Mouse (Mus musculus) heart, adult 8-10 months (tissue): ENCODE measurements at regions not wholly inside any gene's neighbourhood (a gene's known extent, or its start where the extent isn't known, plus 50 kb on each side); places are given as distances from the start of the nearest gene placed in this dataset.
"Not testable (repeated sequence)": the region's sequence is repeated elsewhere in the genome, so short reads cannot be mapped to it uniquely, and the experiment has no call there.

Source experiments
- DNase-seq: peaks from one replicate; pipeline ENCODE4 v3.0.0; 2022; ENCODE audit warnings: low spot score

- no peak for DNase-seq
These were observed 406.7 kb upstream of the Slc39a10 start for GRCm38 (mm10) chr1:47299311-47299710.

- no peak for DNase-seq
These were observed 393.0 kb upstream of the Slc39a10 start for GRCm38 (mm10) chr1:47285639-47286038.

DNA sequence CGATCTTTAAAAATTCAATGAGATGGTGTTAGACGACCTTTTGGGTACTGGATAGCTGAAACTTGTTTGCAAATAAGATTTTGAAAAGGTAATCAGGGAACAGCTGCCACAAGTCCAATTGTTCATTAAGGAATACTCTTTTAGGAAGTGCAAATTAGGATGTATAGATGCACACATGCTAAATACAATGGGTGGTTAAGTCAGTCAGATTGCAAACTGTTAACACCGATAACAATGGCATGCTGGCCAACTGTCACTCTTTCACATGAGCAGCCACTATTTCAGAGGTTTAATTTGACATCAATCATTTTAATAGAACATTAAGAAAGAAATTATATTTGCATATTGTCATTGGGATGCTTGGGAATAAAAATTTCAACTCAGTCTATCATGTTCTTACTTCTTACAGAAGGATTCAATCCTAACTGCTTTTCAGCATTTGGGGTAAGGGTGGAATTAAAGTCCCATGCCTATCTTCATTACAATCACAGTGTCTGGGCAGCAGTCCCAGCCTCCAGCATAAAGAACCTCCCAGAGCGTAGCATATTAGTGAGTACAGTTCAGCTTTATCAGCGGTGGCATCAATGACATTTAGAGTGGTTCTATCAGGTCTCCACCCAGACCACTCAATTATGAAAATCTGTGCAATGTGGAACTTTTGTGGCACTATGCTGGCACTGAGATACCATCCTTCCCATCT lies 385.8 kb upstream of the Slc39a10 start:
- no peak for DNase-seq

DNA sequence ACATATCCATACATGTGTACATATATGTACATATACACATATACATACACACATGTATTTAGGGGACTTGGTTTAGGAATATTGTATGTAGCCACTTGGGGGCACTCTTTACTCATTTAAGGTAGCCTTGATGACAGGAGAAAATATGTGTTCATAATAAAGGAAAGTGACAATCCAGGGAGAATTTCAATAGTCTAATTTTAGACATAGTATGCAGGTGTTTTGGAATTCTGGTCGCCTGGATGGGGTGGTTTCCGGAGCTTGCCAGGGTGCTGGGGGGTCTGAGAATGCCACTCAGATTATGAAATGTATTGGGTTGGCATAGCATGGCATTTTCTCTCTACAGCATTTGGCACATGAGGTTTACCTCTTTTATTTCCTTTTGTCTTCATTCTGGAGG lies 385.2 kb upstream of the Slc39a10 start:
- no peak for DNase-seq

DNA sequence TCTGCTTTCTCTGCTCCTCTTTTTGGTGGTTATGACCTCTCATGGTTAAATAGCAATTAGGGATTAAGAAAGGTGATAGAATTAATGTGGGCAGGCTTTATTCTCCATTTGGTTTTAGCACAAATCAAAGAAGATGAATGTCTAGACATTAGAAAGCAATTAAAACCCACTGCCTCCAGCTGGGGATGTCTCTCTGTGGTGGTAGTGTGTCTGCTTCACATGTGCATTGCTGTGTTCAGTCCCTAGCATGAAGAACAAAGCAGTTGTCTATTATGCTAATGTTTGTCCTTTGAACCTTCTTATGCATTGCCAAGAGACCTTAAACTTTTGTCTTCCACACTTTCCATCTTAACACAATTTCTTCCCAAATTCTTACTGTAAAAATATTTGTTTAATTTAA lies 379.5 kb upstream of the Slc39a10 start:
- no peak for DNase-seq

DNA sequence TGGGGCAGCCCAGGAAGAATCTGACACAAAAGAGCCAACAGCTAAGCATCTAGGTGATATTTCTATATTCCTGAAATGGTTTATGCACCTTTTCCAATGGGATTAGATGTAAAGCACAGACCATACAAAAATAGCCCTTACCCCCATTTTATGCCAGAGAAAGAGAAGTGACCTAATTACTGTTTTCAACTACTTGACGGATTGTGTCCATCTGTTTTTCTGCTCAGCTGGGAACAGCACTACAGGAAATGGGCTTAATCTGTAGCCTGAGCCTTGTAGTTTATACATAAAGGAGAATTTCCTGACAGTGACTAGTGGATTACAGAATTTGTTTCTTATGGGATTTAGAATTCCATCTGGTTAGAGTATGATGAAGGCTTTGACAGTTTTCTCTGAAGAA lies 371.0 kb upstream of the Slc39a10 start:
- no peak for DNase-seq

- DNase-seq = no peak
These were observed 369.0 kb upstream of the Slc39a10 start for GRCm38 (mm10) chr1:47261505-47262130.

- DNase-seq = not testable (repeated sequence)
These were observed 358.1 kb upstream of the Slc39a10 start for GRCm38 (mm10) chr1:47250706-47251105.

GRCm38 (mm10) chr1:47217088-47217487 lies 324.4 kb upstream of the Slc39a10 start:
- no peak for DNase-seq

DNA sequence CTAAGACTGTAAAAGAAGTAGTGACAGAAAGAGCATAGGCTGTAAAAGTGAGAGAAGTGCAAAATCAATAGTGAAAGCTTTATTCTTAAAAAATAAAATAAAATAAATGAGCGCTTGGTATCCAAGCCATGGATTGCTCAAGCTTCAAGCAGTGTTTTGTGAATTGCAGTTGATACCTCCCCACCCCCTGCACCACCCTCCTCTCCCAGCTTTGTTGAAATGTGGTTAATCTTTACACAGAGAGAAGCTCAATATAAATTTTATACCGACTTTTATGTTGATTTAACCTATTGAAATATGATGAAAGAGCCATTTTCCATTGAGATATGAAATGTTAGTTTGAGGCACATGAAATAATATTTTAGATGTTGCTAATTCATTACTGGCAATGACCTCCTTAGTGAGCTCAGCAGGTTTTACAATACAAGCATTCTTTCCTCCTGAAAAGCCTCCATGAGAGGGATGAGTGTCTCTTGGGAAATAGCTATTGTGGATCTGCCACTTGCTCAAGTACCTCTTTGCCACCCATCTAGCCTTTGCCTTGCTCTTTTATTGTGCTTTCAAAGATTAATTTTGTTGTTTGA lies 323.9 kb upstream of the Slc39a10 start:
- DNase-seq = no peak

DNA sequence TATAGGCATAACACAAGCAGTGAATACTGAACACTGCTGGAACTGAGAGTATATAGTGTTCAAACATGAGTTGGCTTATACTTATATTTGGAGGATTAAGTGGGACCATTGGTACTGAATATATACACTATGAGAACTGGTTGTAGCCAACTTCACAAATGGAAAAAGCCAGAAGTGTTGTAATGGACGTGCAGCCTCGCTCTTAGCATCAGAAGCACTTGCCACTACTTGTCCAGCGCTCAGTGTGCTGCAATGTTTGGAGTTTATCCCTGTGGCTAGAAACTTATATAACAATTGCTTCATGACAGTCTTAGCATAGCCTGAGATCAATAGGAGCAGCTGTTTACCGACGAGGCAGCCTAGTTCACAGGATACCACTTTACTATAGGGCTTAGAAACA lies 320.8 kb upstream of the Slc39a10 start:
- no peak for DNase-seq

GRCm38 (mm10) chr1:47193001-47193400 lies 300.3 kb upstream of the Slc39a10 start:
- no peak for DNase-seq

- no peak for DNase-seq
These were observed 271.8 kb upstream of the Slc39a10 start for GRCm38 (mm10) chr1:47164417-47164816.

DNA sequence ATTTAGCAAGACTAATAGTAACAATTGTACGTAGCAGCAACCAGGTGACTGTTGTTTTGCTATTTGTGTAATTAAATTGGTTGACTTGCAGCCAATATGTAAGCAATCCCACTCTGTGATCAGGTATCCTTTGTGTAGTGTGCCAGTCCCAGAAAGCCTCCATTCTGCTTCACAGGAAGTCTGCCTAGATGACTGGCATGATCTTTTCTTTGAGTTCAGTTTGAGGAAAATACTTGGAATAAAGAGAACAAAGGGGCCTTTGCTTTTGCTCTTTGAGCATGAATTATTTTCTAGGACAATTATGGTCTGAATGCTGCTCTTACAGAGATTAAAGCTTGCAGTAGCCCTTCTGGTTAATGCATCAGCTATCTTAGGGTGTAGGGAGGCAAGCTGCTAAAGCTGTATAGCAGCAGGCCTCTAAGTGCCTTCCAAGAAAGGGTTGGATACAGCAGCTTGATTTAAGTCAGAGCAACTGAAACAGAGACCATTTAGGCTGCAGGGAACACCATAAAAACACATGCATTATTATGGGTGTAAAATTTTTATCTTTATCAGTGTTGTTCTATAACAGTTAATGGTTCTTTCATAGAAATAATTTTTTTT lies 271.3 kb upstream of the Slc39a10 start:
- DNase-seq = no peak

DNA sequence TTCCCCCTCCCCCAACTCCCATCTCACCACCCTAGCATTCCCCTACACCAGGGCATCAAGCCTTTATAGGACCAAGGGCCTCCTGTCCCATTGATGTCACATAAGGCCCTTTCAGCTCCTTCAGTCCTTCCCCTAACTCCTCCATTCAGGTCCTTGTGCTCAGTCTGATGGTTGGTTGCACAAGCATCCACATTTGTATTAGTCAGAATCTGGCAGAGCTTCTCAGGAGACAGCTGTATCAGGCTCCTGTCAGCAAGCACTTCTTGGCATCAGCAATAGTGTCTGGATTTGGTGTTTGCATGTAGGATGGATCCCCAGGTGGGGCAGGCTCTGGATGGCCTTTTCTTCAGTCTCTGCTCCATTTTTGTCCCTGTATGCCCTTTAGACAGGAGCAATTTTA lies 237.4 kb upstream of the Slc39a10 start:
- not testable (repeated sequence) for DNase-seq

DNA sequence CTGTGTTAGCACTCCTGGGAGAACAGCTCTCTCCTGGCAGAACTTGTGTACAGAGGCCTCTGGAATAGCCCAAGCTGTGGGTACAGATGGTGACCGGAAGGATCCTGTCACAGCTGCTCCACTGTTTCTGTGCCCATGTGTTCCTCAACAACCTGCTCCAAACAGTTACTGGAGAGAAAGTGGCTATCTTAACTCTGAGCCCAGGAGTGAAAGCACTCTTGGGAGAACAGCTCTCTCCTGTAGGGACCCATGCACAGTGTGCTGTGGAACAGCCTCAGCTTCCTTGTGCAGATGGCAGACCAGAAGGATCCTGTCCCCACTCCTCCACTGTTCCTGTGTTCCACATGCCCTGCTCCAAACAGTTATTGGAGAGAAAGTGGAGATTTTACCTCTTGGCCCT lies 227.0 kb upstream of the Slc39a10 start:
- DNase-seq = no peak

GRCm38 (mm10) chr1:47116681-47117080 lies 224.0 kb upstream of the Slc39a10 start:
- not testable (repeated sequence) for DNase-seq

- DNase-seq = no peak
These were observed 219.8 kb upstream of the Slc39a10 start for GRCm38 (mm10) chr1:47112494-47112893.

DNA sequence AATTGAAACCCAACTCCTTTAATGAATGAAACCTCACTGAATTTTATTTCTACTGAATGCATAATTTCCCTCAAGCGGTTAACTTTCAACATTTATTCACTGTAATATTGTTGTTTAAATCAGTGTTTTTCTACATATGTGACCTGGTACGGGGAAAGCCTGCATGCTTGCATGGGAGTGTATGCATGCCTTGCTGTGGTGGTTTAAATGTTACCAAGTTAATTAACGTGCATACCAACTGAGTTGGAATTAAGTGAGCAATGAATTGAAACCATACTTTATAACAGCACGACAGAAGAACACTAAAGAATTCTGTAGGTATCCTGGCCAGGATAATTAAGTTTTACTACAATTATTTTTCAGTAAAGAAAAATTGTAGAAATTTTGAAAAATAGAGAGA lies 211.4 kb upstream of the Slc39a10 start:
- DNase-seq = no peak

GRCm38 (mm10) chr1:47103321-47103988 lies 210.8 kb upstream of the Slc39a10 start:
- no peak for DNase-seq

DNA sequence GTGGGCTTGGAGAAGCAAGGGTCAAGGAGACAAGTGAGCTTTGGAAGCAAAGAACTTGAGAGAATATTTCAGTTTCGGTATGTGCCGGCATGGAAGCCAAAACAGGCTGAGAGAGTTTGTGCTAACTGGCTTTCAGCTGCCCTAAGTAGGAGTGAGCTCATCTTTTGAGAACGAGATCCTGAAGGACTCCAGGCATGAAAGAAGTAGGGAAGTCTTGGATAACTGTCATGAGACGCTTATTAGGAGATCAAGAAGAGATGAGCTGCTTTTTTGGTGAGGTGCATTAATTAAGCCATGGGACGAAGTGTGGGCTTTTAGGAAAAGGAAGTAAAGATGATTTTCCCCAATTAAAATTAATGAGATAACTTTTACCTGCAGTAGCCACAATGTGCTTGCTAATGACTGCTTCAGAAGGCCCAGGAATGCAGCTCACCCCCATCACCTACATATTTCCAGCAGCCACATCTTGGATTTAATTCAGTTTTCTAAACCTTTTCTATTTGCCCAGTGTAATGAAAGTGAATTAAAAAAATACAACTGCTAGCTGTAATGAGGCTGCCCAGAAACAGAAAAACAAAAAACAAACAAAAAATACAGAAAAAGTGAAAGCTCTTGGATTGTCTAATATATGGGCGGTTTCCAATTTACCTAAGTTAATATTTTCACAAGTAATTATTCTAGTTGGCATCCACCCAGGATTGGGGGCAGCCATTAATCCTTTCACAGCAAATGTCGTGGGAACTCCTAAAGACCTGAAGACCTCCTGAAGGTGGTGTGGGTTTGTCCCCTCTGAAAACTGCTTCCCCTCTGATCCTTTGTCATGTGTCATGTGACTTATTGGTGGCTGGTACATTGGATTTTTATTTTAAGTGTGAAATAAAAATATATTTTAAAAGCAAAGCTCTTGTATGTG lies 204.7 kb upstream of the Slc39a10 start:
- DNase-seq = no peak
